Mouse (Mus musculus): ENCODE results near the gene Rhbdl1. TPM values are rescaled to one million over a fixed set of nuclear protein-coding genes. Genes with fewer than 3 reads are reported as not detected.

The Rhbdl1 gene
- polyA plus RNA-seq, 1 experiment from 2014 or later = 42.2 TPM

- Histone ChIP-seq H3K4me3 (replicated peaks; ENCODE audit: low read length) (no peak overlapping the region), H3K9me3 (ENCODE audit: control insufficient read depth, low read length) (no peaks in the 10 kb centered on the region), H3K27me3 (replicated peaks; ENCODE audit: control insufficient read depth, insufficient read depth, low read length) (no peaks in the 10 kb centered on the region), H3K4me1 (replicated peaks; ENCODE audit: control insufficient read depth, insufficient read depth, low read length) (peaks cover 80% of the 10 kb centered on the region), H3K27ac (ENCODE audit: low read length) (no peak overlapping the region), H3K4me2 (ENCODE audit: low read length) (no peak overlapping the region), H3K36me3 (ENCODE audit: control insufficient read depth, insufficient read depth) (peaks cover 20% of the 10 kb centered on the region), H3K9ac (replicated peaks; ENCODE audit: low read depth, low read length) (no peak overlapping the region)
- 90% methylated on average over 14 of the region's 14 CpGs for WGBS
- ATAC-seq = no peak
Measured at GRCm38 (mm10) chr17:25830806-25831431, 6.2 kb downstream of the Rhbdl1 start.

- Histone ChIP-seq H3K27ac (ENCODE audit: low read length) (no peak overlapping the region), H3K27me3 (replicated peaks; ENCODE audit: control insufficient read depth, insufficient read depth, low read length) (no peaks in the 10 kb centered on the region), H3K4me2 (ENCODE audit: low read length) (peak overlapping the region; percentile 93), H3K4me3 (replicated peaks; ENCODE audit: low read length) (no peak overlapping the region), H3K9ac (replicated peaks; ENCODE audit: low read depth, low read length) (no peak overlapping the region), H3K9me3 (ENCODE audit: control insufficient read depth, low read length) (no peaks in the 10 kb centered on the region), H3K36me3 (ENCODE audit: control insufficient read depth, insufficient read depth) (peaks cover 20% of the 10 kb centered on the region), H3K4me1 (replicated peaks; ENCODE audit: control insufficient read depth, insufficient read depth, low read length) (peaks cover 79% of the 10 kb centered on the region)
- no peak for ATAC-seq
- 88% methylated on average over 4 of the region's 4 CpGs for WGBS
Measured at GRCm38 (mm10) chr17:25830200-25830753, 6.8 kb downstream of the Rhbdl1 start.

GRCm38 (mm10) chr17:25829558-25830017 lies 7.5 kb downstream of the Rhbdl1 start:
- H3K4me2 ChIP-seq (ENCODE audit: low read length) = peak overlapping the region; percentile 93
- H3K36me3 ChIP-seq (ENCODE audit: control insufficient read depth, insufficient read depth) = peaks cover 20% of the 10 kb centered on the region
- H3K27me3 ChIP-seq (replicated peaks; ENCODE audit: control insufficient read depth, insufficient read depth, low read length) = no peaks in the 10 kb centered on the region
- WGBS = 41% methylated on average over 8 of the region's 8 CpGs
- H3K9ac ChIP-seq (replicated peaks; ENCODE audit: low read depth, low read length) = peak overlapping the region; percentile 80
- no peaks in the 10 kb centered on the region for H3K9me3 ChIP-seq (ENCODE audit: control insufficient read depth, low read length)
- ATAC-seq = no peak
- H3K4me1 ChIP-seq (replicated peaks; ENCODE audit: control insufficient read depth, insufficient read depth, low read length) = peaks cover 79% of the 10 kb centered on the region
- peak overlapping the region; percentile 66 for H3K4me3 ChIP-seq (replicated peaks; ENCODE audit: low read length)
- H3K27ac ChIP-seq (ENCODE audit: low read length) = peak overlapping the region; percentile 93

- Histone ChIP-seq H3K27ac (ENCODE audit: low read length) (peak within 1 kb of the TSS; percentile 93), H3K9me3 (ENCODE audit: control insufficient read depth, low read length) (no peaks in the 10 kb centered on the region), H3K4me2 (ENCODE audit: low read length) (peak within 1 kb of the TSS; percentile 93), H3K36me3 (ENCODE audit: control insufficient read depth, insufficient read depth) (peaks cover 20% of the 10 kb centered on the region), H3K9ac (replicated peaks; ENCODE audit: low read depth, low read length) (peak within 1 kb of the TSS; percentile 80), H3K4me3 (replicated peaks; ENCODE audit: low read length) (peak within 1 kb of the TSS; percentile 66), H3K4me1 (replicated peaks; ENCODE audit: control insufficient read depth, insufficient read depth, low read length) (peaks cover 79% of the 10 kb centered on the region), H3K27me3 (replicated peaks; ENCODE audit: control insufficient read depth, insufficient read depth, low read length) (no peaks in the 10 kb centered on the region)
- ATAC-seq = peak; percentile 73
- 1% methylated on average over 32 of the region's 32 CpGs for WGBS
Measured at GRCm38 (mm10) chr17:25828712-25829557, 8.2 kb downstream of the Rhbdl1 start, which contains the start of gene Jmjd8. Gene Jmjd8, plus strand, starts transcription at chr17:25828867.

- Histone ChIP-seq H3K4me2 (ENCODE audit: low read length) (peak overlapping the region; percentile 93), H3K9me3 (ENCODE audit: control insufficient read depth, low read length) (no peaks in the 10 kb centered on the region), H3K9ac (replicated peaks; ENCODE audit: low read depth, low read length) (peak overlapping the region; percentile 80), H3K36me3 (ENCODE audit: control insufficient read depth, insufficient read depth) (peaks cover 20% of the 10 kb centered on the region), H3K27ac (ENCODE audit: low read length) (peak overlapping the region; percentile 93), H3K4me3 (replicated peaks; ENCODE audit: low read length) (peak overlapping the region; percentile 66), H3K27me3 (replicated peaks; ENCODE audit: control insufficient read depth, insufficient read depth, low read length) (no peaks in the 10 kb centered on the region), H3K4me1 (replicated peaks; ENCODE audit: control insufficient read depth, insufficient read depth, low read length) (peaks cover 76% of the 10 kb centered on the region)
- 85% methylated on average over 8 of the region's 8 CpGs for WGBS
- ATAC-seq = no peak
Measured at GRCm38 (mm10) chr17:25828223-25828594, 8.9 kb downstream of the Rhbdl1 start.

GRCm38 (mm10) chr17:25827546-25828222 lies 9.4 kb downstream of the Rhbdl1 start:
- WGBS = 92% methylated on average over 22 of the region's 22 CpGs
- no peak for ATAC-seq
- peaks cover 20% of the 10 kb centered on the region for H3K36me3 ChIP-seq (ENCODE audit: control insufficient read depth, insufficient read depth)
- no peaks in the 10 kb centered on the region for H3K9me3 ChIP-seq (ENCODE audit: control insufficient read depth, low read length)
- H3K9ac ChIP-seq (replicated peaks; ENCODE audit: low read depth, low read length) = no peak overlapping the region
- H3K27me3 ChIP-seq (replicated peaks; ENCODE audit: control insufficient read depth, insufficient read depth, low read length) = no peaks in the 10 kb centered on the region
- H3K4me2 ChIP-seq (ENCODE audit: low read length) = no peak overlapping the region
- no peak overlapping the region for H3K4me3 ChIP-seq (replicated peaks; ENCODE audit: low read length)
- peaks cover 76% of the 10 kb centered on the region for H3K4me1 ChIP-seq (replicated peaks; ENCODE audit: control insufficient read depth, insufficient read depth, low read length)
- H3K27ac ChIP-seq (ENCODE audit: low read length) = no peak overlapping the region

GRCm38 (mm10) chr17:25827011-25827410 lies 10.1 kb downstream of the Rhbdl1 start:
- ATAC-seq = no peak
- Histone ChIP-seq H3K9me3 (ENCODE audit: control insufficient read depth, low read length) (no peaks in the 10 kb centered on the region), H3K36me3 (ENCODE audit: control insufficient read depth, insufficient read depth) (peaks cover 20% of the 10 kb centered on the region), H3K27ac (ENCODE audit: low read length) (no peak overlapping the region), H3K4me3 (replicated peaks; ENCODE audit: low read length) (no peak overlapping the region), H3K4me2 (ENCODE audit: low read length) (no peak overlapping the region), H3K4me1 (replicated peaks; ENCODE audit: control insufficient read depth, insufficient read depth, low read length) (peaks cover 73% of the 10 kb centered on the region), H3K9ac (replicated peaks; ENCODE audit: low read depth, low read length) (no peak overlapping the region), H3K27me3 (replicated peaks; ENCODE audit: control insufficient read depth, insufficient read depth, low read length) (no peaks in the 10 kb centered on the region)
- 93% methylated on average over 13 of the region's 13 CpGs for WGBS

GRCm38 (mm10) chr17:25825984-25826570 lies 11.0 kb downstream of the Rhbdl1 start:
- H3K36me3 ChIP-seq (ENCODE audit: control insufficient read depth, insufficient read depth) = peaks cover 16% of the 10 kb centered on the region
- no peak overlapping the region for H3K27ac ChIP-seq (ENCODE audit: low read length)
- no peak for ATAC-seq
- no peak overlapping the region for H3K4me2 ChIP-seq (ENCODE audit: low read length)
- 93% methylated on average over 27 of the region's 27 CpGs for WGBS
- no peaks in the 10 kb centered on the region for H3K9me3 ChIP-seq (ENCODE audit: control insufficient read depth, low read length)
- H3K4me1 ChIP-seq (replicated peaks; ENCODE audit: control insufficient read depth, insufficient read depth, low read length) = peaks cover 64% of the 10 kb centered on the region
- no peak overlapping the region for H3K4me3 ChIP-seq (replicated peaks; ENCODE audit: low read length)
- H3K9ac ChIP-seq (replicated peaks; ENCODE audit: low read depth, low read length) = no peak overlapping the region
- no peaks in the 10 kb centered on the region for H3K27me3 ChIP-seq (replicated peaks; ENCODE audit: control insufficient read depth, insufficient read depth, low read length)
